Mouse (Mus musculus) heart, postnatal 14 days (tissue): ENCODE data around the gene Dstn. TPM values are rescaled to one million over a fixed set of nuclear protein-coding genes. Genes with fewer than 3 reads are reported as not detected.

ENCODE experiments used
- total RNA-seq, 2 experiments: library from RNA; stranded (reverse); gene quantifications; 2 replicates each; pipeline ENCODE4 v1.2.3; 2021

Gene Dstn
- total RNA-seq, 2 experiments from 2014 or later = 321 to 347 TPM

Other genes with a start within 250 kb of the Dstn start
- under 1 TPM; 0.27 to 0.38 TPM for gene Bfsp1, start 52.1 kb upstream of the Dstn start, total RNA-seq
- 100 to 1,000 TPM; 117 to 125 TPM for gene Rrbp1, start 95.9 kb downstream of the Dstn start, total RNA-seq
- gene Banf2, start 117.7 kb downstream of the Dstn start, total RNA-seq = not detected